Mouse (Mus musculus): ENCODE data around the gene Aldh3b2. TPM values are rescaled to one million over a fixed set of nuclear protein-coding genes. Genes with fewer than 3 reads are reported as not detected.
"Not testable (repeated sequence)": the region's sequence is repeated elsewhere in the genome, so short reads cannot be mapped to it uniquely, and the experiment has no call there.

Gene Aldh3b2
- polyA plus RNA-seq, 1 experiment from 2014 or later = 0.62 TPM

DNA sequence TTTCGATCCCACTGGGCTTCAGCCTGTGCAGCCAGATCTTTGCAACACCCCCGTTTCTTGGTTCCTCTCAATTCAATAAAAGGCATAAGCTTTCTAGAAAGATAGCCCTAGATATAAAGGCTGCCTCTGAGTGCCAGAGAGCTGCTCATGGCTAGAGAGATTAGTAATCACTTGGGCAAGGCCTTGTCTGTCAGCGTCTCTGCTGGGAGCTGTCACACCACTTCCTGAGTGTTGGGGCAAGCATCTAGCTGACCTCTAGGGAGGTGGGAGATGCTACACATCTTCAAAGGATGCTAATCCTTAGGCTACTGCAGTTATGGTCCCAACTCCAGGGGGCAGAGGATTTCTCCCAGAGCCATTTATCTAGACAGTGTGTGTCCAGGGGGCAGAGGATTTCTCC, 4.9 kb upstream of the Aldh3b2 start:
- no peaks in the 10 kb centered on the region for H3K36me3 ChIP-seq (ENCODE audit: insufficient read depth)
- no peak for TF ChIP-seq CTCF (IDR thresholded peaks at IDR 0.05; ENCODE audit: low read depth)
- H3K4me2 ChIP-seq = no peak overlapping the region
- ATAC-seq (ENCODE audit: insufficient read depth) (no peak), DNase-seq (no peak)
- no peak overlapping the region for H3K27ac ChIP-seq (ENCODE audit: low read depth)
- 36% methylated on average over 3 of the region's 3 CpGs for WGBS
- no peaks in the 10 kb centered on the region for H3K27me3 ChIP-seq (ENCODE audit: insufficient read depth, low read length)
- no peak overlapping the region for H3K4me3 ChIP-seq (ENCODE audit: low read depth, low read length)
- H3K4me1 ChIP-seq (ENCODE audit: insufficient read depth) = no peaks in the 10 kb centered on the region
- no peaks in the 10 kb centered on the region for H3K9me3 ChIP-seq (ENCODE audit: low read depth, low read length)
- no peak overlapping the region for H3K9ac ChIP-seq

DNA sequence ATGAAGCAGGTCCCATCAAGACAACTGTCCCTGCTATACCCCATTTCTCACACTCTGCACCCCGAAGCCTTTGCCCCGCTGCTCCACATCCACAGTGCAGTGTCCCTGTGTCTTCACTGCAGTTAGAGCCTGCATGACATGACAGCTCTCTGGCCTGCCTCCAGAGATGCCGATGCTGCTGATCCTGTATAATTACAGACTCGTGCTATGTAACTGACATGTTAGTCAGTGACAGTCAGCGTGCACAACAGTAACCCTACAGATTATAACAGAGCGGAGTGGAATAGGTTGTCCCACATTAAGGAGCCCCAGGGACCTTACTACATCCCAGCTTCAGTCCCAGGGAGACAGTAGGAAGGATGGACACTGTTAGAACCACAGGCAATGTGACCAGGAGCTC, 2.5 kb downstream of the Aldh3b2 start:
- H3K36me3 ChIP-seq (ENCODE audit: insufficient read depth); H3K4me2 ChIP-seq; H3K27me3 ChIP-seq (ENCODE audit: insufficient read depth, low read length); H3K27ac ChIP-seq (ENCODE audit: low read depth); H3K4me3 ChIP-seq (ENCODE audit: low read depth, low read length); H3K9ac ChIP-seq; ATAC-seq (ENCODE audit: insufficient read depth); H3K9me3 ChIP-seq (ENCODE audit: low read depth, low read length); DNase-seq; H3K4me1 ChIP-seq (ENCODE audit: insufficient read depth): not testable (repeated sequence)
- WGBS = 57% methylated on average over 6 of the region's 6 CpGs

DNA sequence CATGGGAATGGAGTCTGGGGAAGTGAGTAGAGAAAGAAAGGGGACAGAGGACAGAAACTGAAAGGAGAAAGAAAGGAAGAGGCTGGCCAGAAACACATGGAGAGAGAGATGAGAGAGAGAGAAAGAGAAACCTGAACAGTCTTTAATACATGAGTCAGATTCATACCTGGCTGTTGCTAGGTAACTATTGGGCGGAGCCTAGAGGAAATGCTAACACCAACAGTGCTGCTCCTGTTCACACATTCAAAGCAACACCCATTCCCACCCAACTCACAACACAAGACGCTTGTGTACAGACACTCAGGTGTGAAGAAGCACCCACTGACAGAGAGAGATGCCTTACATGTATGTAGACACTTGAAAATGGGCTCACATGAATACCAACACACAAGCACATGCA, 3.7 kb downstream of the Aldh3b2 start:
- 48% methylated on average over 2 of the region's 2 CpGs for WGBS
- Histone ChIP-seq H3K9me3 (ENCODE audit: low read depth, low read length) (no peaks in the 10 kb centered on the region), H3K36me3 (ENCODE audit: insufficient read depth) (no peaks in the 10 kb centered on the region), H3K4me3 (ENCODE audit: low read depth, low read length) (no peak overlapping the region), H3K4me1 (ENCODE audit: insufficient read depth) (no peaks in the 10 kb centered on the region), H3K4me2 (no peak overlapping the region), H3K9ac (no peak overlapping the region), H3K27ac (ENCODE audit: low read depth) (no peak overlapping the region), H3K27me3 (ENCODE audit: insufficient read depth, low read length) (no peaks in the 10 kb centered on the region)
- DNase-seq (no peak), ATAC-seq (ENCODE audit: insufficient read depth) (no peak)
- TF ChIP-seq CTCF (IDR thresholded peaks at IDR 0.05; ENCODE audit: low read depth) = no peak

DNA sequence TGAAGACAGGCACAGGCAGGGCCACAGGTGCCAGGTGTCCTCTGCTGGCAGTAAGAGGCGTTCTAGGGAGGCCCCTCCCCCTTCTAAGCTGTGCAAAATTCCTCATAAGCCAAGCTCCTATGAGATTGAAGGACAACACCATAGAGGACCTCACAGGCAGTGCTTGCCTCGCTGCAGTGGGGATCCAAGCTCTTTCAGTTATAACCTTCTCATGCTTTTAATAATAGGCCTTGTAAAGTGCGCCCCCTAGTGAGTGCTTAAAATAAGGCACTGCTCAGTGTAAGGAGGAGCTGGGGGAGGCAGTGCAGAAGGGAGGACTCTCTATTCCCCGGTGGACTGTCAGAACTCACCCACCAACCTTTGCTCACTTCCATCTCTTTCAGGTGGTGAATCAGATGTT, 8.2 kb downstream of the Aldh3b2 start:
- Histone ChIP-seq H3K36me3 (ENCODE audit: insufficient read depth) (no peaks in the 10 kb centered on the region), H3K27me3 (ENCODE audit: insufficient read depth, low read length) (no peaks in the 10 kb centered on the region), H3K9ac (no peak overlapping the region), H3K4me2 (no peak overlapping the region), H3K4me3 (ENCODE audit: low read depth, low read length) (no peak overlapping the region), H3K4me1 (ENCODE audit: insufficient read depth) (no peaks in the 10 kb centered on the region), H3K9me3 (ENCODE audit: low read depth, low read length) (no peaks in the 10 kb centered on the region), H3K27ac (ENCODE audit: low read depth) (no peak overlapping the region)
- peak; percentile 93 for TF ChIP-seq CTCF (IDR thresholded peaks at IDR 0.05; ENCODE audit: low read depth)
- 7% methylated on average over 4 of the region's 4 CpGs for WGBS
- ATAC-seq (ENCODE audit: insufficient read depth) = peak; percentile 82
- DNase-seq = peak; percentile 95

DNA sequence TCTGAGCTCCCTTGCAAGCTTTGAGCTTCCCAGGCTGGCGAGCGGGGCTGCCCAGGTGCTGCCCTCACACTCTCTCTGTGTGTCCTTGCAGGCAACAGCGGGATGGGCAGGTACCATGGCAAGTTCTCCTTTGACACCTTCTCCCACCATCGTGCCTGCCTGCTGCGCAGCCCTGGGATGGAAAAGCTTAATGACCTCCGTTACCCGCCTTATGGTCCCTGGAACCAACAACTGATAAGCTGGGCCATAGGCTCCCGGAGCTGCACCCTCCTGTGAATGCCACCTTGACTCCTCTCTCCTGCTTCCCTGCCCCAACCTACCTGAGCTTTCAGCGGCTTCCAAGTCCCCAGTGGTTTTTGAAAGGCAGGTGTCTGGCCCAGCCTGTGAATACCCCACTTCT, 8.8 kb downstream of the Aldh3b2 start:
- Histone ChIP-seq H3K36me3 (ENCODE audit: insufficient read depth) (no peaks in the 10 kb centered on the region), H3K4me1 (ENCODE audit: insufficient read depth) (0 out of 2 replicates have a peak, but pooled peaks cover 2% of the 10 kb centered on the region), H3K27me3 (ENCODE audit: insufficient read depth, low read length) (no peaks in the 10 kb centered on the region), H3K4me2 (no peak overlapping the region), H3K4me3 (ENCODE audit: low read depth, low read length) (no peak overlapping the region), H3K9ac (no peak overlapping the region), H3K9me3 (ENCODE audit: low read depth, low read length) (no peaks in the 10 kb centered on the region), H3K27ac (ENCODE audit: low read depth) (no peak overlapping the region)
- no peak for ATAC-seq (ENCODE audit: insufficient read depth)
- TF ChIP-seq CTCF (IDR thresholded peaks at IDR 0.05; ENCODE audit: low read depth) = no peak
- 67% methylated on average over 9 of the region's 9 CpGs for WGBS
- no peak for DNase-seq

- ATAC-seq (ENCODE audit: insufficient read depth) = no peak
- WGBS = 50% methylated on average over 9 of the region's 9 CpGs
- Histone ChIP-seq H3K9ac (no peak overlapping the region), H3K36me3 (ENCODE audit: insufficient read depth) (no peaks in the 10 kb centered on the region), H3K27me3 (ENCODE audit: insufficient read depth, low read length) (no peaks in the 10 kb centered on the region), H3K27ac (ENCODE audit: low read depth) (no peak overlapping the region), H3K4me1 (ENCODE audit: insufficient read depth) (0 out of 2 replicates have a peak, but pooled peaks cover 7% of the 10 kb centered on the region), H3K4me2 (no peak overlapping the region), H3K4me3 (ENCODE audit: low read depth, low read length) (no peak overlapping the region), H3K9me3 (ENCODE audit: low read depth, low read length) (no peaks in the 10 kb centered on the region)
- DNase-seq = no peak
- TF ChIP-seq CTCF (IDR thresholded peaks at IDR 0.05; ENCODE audit: low read depth) = no peak
Measured at GRCm38 (mm10) chr19:3983527-3984200, 11.5 kb downstream of the Aldh3b2 start.

DNA sequence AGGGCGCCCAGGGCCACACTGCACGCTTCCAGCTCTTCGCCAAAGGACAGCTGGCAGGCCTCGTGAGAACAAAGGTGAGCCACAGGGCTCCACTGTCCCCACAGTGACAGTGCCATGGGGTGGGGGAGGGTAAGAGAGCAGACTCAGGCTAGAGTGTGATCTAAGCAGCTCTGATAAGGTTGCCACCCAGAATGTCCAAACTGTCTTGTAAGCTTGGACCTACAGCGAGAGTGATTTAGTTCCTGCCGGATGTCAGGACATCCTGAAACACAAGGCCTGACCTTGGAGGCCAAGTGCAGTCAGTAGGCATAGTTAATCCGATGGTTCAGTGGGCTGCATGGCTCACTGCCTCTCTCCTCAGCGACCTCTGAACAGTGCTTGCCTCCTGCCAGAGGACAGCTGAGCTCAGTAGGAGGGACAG, 13.1 kb downstream of the Aldh3b2 start:
- Histone ChIP-seq H3K4me3 (ENCODE audit: low read depth, low read length) (no peak overlapping the region), H3K36me3 (ENCODE audit: insufficient read depth) (no peaks in the 10 kb centered on the region), H3K27ac (ENCODE audit: low read depth) (peak overlapping the region; percentile 74), H3K9me3 (ENCODE audit: low read depth, low read length) (no peaks in the 10 kb centered on the region), H3K4me1 (ENCODE audit: insufficient read depth) (0 out of 2 replicates have a peak, but pooled peaks cover 7% of the 10 kb centered on the region), H3K27me3 (ENCODE audit: insufficient read depth, low read length) (no peaks in the 10 kb centered on the region), H3K4me2 (peak overlapping the region; percentile 23; the same call in 1 of the 2 replicates), H3K9ac (no peak overlapping the region)
- DNase-seq (peak; percentile 62), ATAC-seq (ENCODE audit: insufficient read depth) (peak; percentile 46; the same call in 1 of the 2 replicates)
- WGBS = 21% methylated on average over 8 of the region's 8 CpGs
- no peak for TF ChIP-seq CTCF (IDR thresholded peaks at IDR 0.05; ENCODE audit: low read depth)

Data from lung, embryonic 14.5 days (tissue).